Mouse (Mus musculus) hindbrain, embryonic 11.5 days (tissue): ENCODE measurements at regions not wholly inside any gene's neighbourhood (a gene's known extent, or its start where the extent isn't known, plus 50 kb on each side); places are given as distances from the start of the nearest gene placed in this dataset.

Source experiments
- ATAC-seq: fragments of 200-750 bp; cut with Nextera tagmentation; 2 replicates; pipeline ENCODE4 v1.8.0; 2017; ENCODE audit warnings: mild to moderate bottlenecking, moderate TSS enrichment, moderate library complexity; ENCODE audit not compliant: low FRiP score
- DNase-seq: peaks from one replicate; pipeline ENCODE4 v3.0.0-alpha.2; 2015; ENCODE audit warnings: low spot score
- H3K27ac ChIP-seq: fragments of 300-500 bp; sonication (generic); 2 replicates; pipeline ENCODE4 v1.5.1; 2014; ENCODE audit warnings: mild to moderate bottlenecking, low read depth, low read length
- H3K27me3 ChIP-seq: fragments of 300-500 bp; sonication (generic); 2 replicates; pipeline ENCODE4 v1.6.1; 2014; ENCODE audit warnings: mild to moderate bottlenecking, low read length, moderate library complexity, mixed read lengths; ENCODE audit not compliant: control insufficient read depth, insufficient read depth
- H3K36me3 ChIP-seq: fragments of 300-500 bp; sonication (generic); 2 replicates; pipeline ENCODE4 v1.6.1; 2014; ENCODE audit warnings: mild to moderate bottlenecking, low read length, moderate library complexity, mixed read lengths; ENCODE audit not compliant: control insufficient read depth, insufficient read depth
- H3K4me1 ChIP-seq: fragments of 300-500 bp; sonication (generic); replicated peaks from 2 replicates; pipeline ENCODE4 v1.6.1; 2014; ENCODE audit warnings: low read length, mixed read lengths; ENCODE audit not compliant: control insufficient read depth, insufficient read depth
- H3K4me2 ChIP-seq: fragments of 300-500 bp; sonication (generic); replicated peaks from 2 replicates; pipeline ENCODE4 v1.6.1; 2014; ENCODE audit warnings: mild to moderate bottlenecking, low read depth, low read length
- H3K4me3 ChIP-seq: fragments of 300-500 bp; sonication (generic); 2 replicates; pipeline ENCODE4 v1.5.1; 2014; ENCODE audit warnings: low read depth, low read length
- H3K9ac ChIP-seq: fragments of 300-500 bp; sonication (generic); 2 replicates; pipeline ENCODE4 v1.6.1; 2014; ENCODE audit warnings: low read depth, low read length
- H3K9me3 ChIP-seq: fragments of 300-500 bp; sonication (generic); 2 replicates; pipeline ENCODE4 v1.6.1; 2016; ENCODE audit warnings: low read length; ENCODE audit not compliant: control insufficient read depth
- WGBS: fragments of 180-500 bp; shearing (Covaris S2); extraction: QIAGEN DNeasy Blood & Tissue Kit; methylation state at CpG from one replicate; pipeline ENCODE4 v1.1.7; 2014; 5-methylcytosine and 5-hydroxymethylcytosine counted together

GRCm38 (mm10) chr16:84100444-84100843 is 414.5 kb upstream of the A730009L09Rik start:
- 91% methylated on average over 1 of the region's 1 CpGs for WGBS
- Histone ChIP-seq H3K9me3 (no peaks in the 10 kb centered on the region), H3K36me3 (no peaks in the 10 kb centered on the region), H3K9ac (no peak overlapping the region), H3K4me2 (no peak overlapping the region), H3K27ac (no peak overlapping the region), H3K4me3 (no peak overlapping the region), H3K27me3 (no peaks in the 10 kb centered on the region), H3K4me1 (no peaks in the 10 kb centered on the region)
- no peak for ATAC-seq
- no peak for DNase-seq

DNA sequence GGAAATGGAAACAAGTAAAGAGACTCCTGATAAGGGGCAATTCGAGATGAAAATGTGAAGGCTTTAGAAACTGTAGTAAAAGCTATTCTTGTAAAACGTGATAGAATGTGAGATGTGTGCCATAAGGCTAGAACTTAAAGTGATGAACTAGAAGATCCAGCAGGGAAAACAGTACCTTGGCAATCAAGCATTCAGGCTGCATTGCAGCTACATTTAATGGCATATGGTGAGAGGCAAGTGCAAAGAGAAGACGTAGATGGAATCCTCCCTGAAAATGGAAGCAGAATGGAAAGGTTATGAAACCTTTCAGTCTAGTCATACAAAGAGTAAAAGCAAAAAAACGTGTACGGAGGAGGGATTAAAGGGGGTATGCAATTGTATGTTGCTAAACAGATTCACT is 403.3 kb upstream of the A730009L09Rik start:
- Histone ChIP-seq H3K9me3 (no peaks in the 10 kb centered on the region), H3K36me3 (no peaks in the 10 kb centered on the region), H3K27ac (no peak overlapping the region), H3K4me1 (no peaks in the 10 kb centered on the region), H3K4me3 (no peak overlapping the region), H3K9ac (no peak overlapping the region), H3K27me3 (no peaks in the 10 kb centered on the region), H3K4me2 (no peak overlapping the region)
- no peak for DNase-seq
- ATAC-seq, result no peak
- WGBS, result 79% methylated on average over 5 of the region's 5 CpGs

GRCm38 (mm10) chr16:84117556-84117955 is 397.4 kb upstream of the A730009L09Rik start:
- no peak for ATAC-seq
- H3K4me1 ChIP-seq, result no peaks in the 10 kb centered on the region

DNA sequence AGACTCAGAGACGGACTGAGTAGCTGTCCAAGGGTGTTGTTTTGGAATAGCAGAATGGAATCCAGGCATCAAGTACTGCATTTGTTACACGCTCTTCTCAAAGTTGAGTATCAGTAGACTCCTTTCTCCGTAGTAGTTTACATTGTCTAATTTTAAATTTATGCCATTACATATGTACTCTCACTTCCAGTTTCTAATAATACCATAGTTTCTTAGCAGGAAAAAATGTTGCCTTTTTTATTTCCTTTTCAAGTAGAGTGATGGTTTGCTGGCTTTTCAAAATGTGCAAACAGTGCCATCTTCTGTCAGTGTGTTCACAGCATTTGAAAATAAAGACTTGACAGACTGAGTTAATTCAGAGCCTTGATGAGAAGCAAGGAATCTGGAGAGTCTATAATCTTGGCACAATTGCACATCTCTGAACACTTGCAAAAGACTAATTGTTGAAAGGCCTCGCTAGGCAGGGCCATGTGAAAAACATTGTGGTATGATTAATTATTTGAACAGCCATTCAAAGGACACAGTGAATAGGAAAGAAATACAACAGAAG is 379.2 kb upstream of the A730009L09Rik start:
- Histone ChIP-seq H3K9ac (no peak overlapping the region), H3K4me3 (no peak overlapping the region), H3K27me3 (no peaks in the 10 kb centered on the region), H3K36me3 (no peaks in the 10 kb centered on the region), H3K9me3 (no peaks in the 10 kb centered on the region), H3K27ac (no peak overlapping the region), H3K4me1 (no peaks in the 10 kb centered on the region), H3K4me2 (no peak overlapping the region)
- DNase-seq, result peak; percentile 11
- 75% methylated on average over 4 of the region's 4 CpGs for WGBS
- ATAC-seq, result no peak

More at GRCm38 (mm10) chr16:84117556-84117955, 397.4 kb upstream of the A730009L09Rik start:
- Histone ChIP-seq H3K4me3 (no peak overlapping the region), H3K27me3 (no peaks in the 10 kb centered on the region), H3K9me3 (no peaks in the 10 kb centered on the region), H3K27ac (no peak overlapping the region), H3K9ac (no peak overlapping the region), H3K4me2 (no peak overlapping the region), H3K36me3 (no peaks in the 10 kb centered on the region)
- WGBS, result 88% methylated on average over 3 of the region's 3 CpGs
- no peak for DNase-seq

GRCm38 (mm10) chr16:84151872-84152271 is 363.0 kb upstream of the A730009L09Rik start:
- 81% methylated on average over 3 of the region's 3 CpGs for WGBS
- Histone ChIP-seq H3K4me2 (no peak overlapping the region), H3K4me1 (no peaks in the 10 kb centered on the region), H3K4me3 (no peak overlapping the region), H3K9ac (no peak overlapping the region), H3K27ac (no peak overlapping the region), H3K27me3 (no peaks in the 10 kb centered on the region), H3K9me3 (no peaks in the 10 kb centered on the region), H3K36me3 (no peaks in the 10 kb centered on the region)
- ATAC-seq, result no peak
- DNase-seq, result no peak

- H3K36me3 ChIP-seq, result no peaks in the 10 kb centered on the region
- H3K27ac ChIP-seq, result no peak overlapping the region
- H3K9me3 ChIP-seq, result no peaks in the 10 kb centered on the region
- no peaks in the 10 kb centered on the region for H3K27me3 ChIP-seq
- no peaks in the 10 kb centered on the region for H3K4me1 ChIP-seq
- H3K9ac ChIP-seq, result no peak overlapping the region
- WGBS, result 87% methylated on average over 1 of the region's 1 CpGs
- H3K4me2 ChIP-seq, result no peak overlapping the region
- H3K4me3 ChIP-seq, result no peak overlapping the region
- no peak for ATAC-seq
- no peak for DNase-seq
Observed at GRCm38 (mm10) chr16:84172080-84172479, 342.8 kb upstream of the A730009L09Rik start.
